Mouse (Mus musculus): ENCODE measurements at regions not wholly inside any gene's neighbourhood (a gene's known extent, or its start where the extent isn't known, plus 50 kb on each side); places are given as distances from the start of the nearest gene placed in this dataset.

DNA sequence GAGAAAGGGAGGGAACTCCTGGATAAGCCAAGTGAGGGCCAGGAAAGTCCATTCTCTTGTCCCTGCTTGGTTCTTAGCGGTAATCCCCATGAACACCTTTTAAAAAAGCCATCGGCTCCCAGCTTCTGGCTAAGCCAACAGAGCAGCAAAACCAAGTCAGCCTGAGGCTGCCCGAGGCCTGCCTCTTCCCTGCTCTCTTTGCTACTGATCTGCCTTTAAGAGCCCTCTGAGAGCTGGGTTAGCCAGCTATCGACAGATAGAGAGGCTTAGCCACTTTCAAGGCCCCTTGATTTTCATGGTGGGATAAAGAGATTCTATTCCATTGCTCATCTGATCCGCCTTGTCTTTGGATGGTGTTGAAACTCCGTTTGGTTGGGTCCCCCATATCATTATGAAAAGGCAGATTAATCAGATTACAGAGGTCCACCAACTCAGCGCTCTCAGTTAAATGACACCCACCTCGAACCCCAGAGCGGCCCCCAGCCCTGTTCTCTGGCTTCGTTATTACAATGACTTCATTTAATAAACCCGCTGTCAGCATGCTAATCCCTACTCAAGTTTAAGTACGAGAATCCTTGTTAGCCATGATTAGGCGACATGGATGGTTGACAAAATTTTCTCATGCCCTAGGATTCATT, 66.1 kb downstream of the Slc4a3 start:
- no peak for ATAC-seq (replicated peaks; ENCODE audit: low FRiP score, poor library complexity, severe bottlenecking)

DNA sequence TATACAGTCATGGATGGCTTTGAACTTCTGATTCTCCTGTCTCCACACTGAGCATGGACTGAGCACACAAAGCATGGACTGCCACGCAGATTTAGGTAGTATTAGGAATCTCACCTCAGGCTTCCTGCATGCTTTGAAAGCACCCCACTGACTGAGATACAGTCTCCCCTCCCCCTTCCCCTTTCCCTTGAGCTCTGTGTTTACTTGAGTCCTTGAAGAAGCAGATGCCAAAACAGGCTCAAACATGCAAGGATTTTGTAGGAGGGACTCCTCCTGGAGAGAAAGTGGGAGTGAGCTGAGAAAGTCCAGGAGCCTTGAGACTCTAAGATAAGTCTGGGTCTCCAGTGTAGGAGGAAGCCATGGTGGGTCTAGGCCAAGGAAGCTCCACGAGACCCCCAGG, 67.1 kb downstream of the Slc4a3 start:
- no peak for ATAC-seq (replicated peaks; ENCODE audit: low FRiP score, poor library complexity, severe bottlenecking)

DNA sequence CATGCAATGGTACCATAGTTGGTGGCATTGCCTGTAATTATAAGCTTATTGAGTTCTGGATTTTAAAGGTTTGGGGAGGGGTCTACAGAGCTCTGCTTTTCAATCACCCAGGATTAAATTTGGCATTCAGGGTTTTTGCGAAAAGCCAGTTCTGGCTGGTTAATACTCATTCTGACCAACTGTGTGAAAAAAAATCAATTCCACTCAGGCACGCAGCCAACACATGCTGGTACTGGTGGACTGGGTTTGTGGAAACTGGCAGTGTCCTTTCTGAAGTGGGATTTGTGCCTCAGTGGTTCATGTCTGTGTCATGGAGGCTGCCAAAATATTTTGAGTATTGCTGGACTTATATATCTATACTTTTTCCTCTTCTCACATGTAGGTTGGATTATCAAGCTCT, 70.9 kb downstream of the Slc4a3 start:
- ATAC-seq (replicated peaks; ENCODE audit: low FRiP score, poor library complexity, severe bottlenecking) = no peak

DNA sequence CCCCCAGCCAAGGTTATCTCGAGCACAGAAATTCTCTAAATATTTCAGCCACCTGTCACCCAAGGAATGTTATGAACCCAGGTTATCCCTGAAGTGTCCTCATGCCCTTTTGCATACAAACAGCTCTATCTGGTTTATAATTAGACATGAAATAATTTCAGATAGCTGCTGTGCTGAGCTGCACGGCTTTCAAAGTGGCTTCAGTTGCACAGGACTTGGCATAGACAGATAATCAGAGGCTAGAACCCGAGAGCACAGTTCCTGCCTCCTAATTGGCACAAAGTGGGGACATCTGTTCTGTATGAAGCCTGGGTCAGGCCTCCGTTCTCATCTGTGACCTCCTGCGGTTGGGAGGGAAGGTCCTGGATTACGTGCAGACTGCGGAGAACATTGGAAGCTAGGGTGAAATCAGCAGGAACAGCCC, 72.3 kb downstream of the Slc4a3 start:
- no peak for ATAC-seq (replicated peaks; ENCODE audit: low FRiP score, poor library complexity, severe bottlenecking)

DNA sequence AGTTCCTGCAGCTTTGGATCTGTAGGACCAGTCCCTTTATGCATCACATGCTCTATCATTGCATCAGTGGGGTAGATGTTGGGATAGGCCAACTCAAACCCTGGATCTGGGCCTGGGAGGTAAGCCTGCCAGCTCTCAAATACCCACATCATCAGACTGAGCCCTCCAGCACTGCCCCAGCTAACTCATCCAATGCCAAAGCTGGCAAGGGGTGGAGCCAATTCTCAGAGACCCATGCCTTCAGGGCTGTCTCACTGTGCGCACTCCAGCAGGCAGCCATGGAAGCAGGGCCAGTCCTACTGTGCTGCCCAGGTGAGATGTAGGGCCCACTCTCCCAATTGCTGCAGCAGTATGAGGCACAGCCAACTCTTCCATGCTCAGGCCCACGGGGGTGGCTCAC, 84.2 kb downstream of the Slc4a3 start:
- ATAC-seq (replicated peaks; ENCODE audit: low FRiP score, poor library complexity, severe bottlenecking) = no peak

DNA sequence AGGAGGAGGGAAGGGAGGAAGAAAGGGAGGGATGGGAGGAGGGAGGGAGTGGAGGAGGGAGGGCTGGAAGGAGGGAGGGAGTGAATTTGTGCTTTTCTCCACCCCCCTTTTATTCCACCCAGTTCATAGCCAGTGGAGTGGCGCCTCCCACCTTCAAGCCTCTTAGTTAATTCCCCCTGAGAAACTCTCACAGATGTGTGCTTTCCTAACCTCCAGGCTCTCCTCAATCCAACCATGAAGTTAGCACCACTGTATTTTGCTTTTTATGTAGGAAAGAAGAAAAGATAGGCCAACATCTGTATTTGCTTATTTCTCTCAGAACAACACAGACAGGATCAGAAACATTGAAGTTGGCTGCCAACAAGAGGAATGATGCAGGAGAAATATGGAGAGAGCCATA, 85.7 kb downstream of the Slc4a3 start:
- no peak for ATAC-seq (replicated peaks; ENCODE audit: low FRiP score, poor library complexity, severe bottlenecking)

DNA sequence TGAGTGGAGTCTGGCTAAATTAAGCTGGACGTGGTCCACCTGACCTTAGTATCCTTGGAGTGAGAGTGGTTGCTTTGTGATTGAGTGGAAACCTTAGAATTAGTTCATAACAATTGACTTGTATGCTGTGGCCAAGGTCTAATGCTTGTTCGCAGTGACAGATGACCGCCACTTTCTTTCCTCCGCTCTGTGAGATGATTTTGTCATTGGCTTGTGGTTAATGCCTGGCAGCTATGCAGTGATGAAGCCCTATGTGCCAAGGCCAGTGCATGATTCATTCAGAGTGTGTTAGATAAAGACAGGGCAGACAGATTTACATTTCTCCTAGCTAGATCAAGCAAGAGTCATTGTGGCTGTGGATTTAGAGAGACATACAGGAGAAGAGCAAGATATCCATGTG, 89.5 kb downstream of the Slc4a3 start:
- ATAC-seq (replicated peaks; ENCODE audit: low FRiP score, poor library complexity, severe bottlenecking) = no peak

DNA sequence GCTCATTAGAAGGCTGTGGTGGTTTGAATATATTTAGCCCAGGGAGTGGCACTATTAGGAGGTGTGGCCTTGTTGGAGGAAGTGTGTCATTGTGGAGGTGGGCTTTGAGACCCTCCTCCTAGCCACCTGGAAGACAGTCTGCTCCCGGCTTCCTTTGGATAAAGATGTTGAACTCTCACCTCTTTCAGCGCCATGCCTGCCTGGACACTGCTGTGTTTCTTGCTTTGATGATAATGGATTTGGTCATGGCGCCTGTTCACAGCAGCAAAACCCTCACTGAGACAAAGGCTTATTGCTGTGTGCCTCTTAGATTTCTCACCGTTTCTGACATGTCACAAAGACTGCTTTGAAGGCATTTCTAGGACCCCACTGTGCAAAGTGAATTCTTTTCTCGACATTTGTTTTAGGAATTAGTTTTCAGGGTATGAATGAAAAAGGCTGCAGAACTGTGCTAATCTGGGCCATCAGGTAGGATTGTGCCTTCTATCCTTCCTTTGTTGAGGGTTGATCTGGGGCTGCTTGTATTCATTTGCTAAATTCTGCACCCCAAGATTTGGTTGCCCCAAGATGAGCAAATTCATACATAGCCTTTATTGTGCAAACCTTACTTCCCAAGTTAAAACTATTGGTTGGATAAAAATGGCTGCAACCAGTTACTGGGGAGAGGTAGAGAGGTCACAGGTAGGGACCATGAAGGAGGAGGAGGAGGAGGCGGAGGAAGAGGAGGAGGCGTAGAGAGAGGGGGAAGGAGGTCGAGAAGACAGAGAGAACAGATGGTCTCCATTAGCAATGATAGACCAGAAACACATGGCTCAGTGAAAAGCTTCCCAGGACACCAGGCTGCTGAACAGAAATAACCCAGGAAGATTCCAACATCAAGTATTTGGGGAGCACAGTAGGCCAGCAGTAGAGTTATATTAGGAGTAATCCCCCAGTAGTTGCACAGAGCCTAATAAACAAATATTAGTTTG, 93.2 kb downstream of the Slc4a3 start:
- ATAC-seq (replicated peaks; ENCODE audit: low FRiP score, poor library complexity, severe bottlenecking) = no peak

DNA sequence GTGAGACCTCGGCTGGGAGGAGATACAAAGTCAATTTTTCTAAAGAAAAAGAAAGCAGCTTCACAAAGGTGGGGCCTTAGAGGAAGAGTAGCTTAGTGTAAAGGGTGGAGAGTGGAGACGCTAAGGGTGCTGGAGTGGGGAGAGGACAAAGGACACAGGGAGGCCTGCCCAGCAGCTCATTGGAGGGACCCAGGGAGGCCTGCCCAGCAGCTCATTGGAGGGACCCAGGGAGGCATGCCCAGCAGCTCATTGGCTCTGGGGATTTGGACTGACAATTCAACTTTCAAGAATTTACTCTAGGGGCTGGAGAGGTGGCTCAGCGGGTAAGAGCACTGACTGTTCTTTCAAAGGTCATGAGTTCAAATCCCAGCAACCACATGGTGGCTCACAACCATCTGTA, 96.4 kb downstream of the Slc4a3 start:
- ATAC-seq (replicated peaks; ENCODE audit: low FRiP score, poor library complexity, severe bottlenecking) = no peak

DNA sequence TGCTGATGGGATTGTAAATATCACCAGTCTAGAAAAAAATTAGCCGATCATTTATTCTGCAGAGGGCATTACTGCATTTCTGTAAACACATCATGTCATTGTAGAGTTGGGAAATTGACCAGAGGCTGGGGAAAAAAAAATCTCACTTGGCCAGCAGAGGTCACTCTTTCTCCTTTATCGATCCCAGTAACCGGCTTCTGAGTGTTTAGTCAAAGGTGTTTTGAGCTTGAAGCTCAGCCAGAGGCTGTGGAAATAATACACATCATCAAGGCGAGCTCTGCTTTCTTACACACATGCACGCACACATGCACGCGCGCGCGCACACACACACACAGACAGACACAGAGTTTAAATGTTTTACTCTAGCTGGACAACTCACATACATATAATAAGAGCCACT, 106.5 kb downstream of the Slc4a3 start:
- no peak for ATAC-seq (replicated peaks; ENCODE audit: low FRiP score, poor library complexity, severe bottlenecking)

DNA sequence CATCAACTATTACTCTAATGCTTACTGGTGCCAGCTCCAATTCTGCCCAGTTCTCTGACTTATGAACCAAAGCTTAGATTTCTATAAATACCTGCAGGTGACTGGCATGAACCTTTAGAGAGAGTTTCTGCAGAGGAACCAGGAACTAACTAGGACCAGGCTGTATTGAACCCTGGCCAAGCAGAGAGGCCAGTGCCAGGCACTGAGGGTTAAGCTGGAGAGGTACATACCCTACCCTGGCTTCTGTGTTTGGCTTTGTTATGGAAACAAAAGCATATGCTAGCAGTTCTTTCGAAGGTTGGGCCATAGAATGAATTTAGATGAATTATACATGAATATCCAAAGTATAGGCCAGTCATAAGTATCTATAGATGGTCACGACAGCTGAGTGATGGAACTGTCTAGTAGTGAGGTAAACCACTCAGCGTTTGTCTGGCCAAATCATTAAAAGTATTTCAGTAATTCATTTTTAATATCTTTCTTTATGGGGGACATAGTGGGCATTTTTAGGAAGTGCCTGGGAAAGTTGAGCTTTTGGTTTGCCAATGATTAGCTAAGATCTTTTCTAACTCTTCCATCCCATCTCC, 107.0 kb downstream of the Slc4a3 start:
- no peak for ATAC-seq (replicated peaks; ENCODE audit: low FRiP score, poor library complexity, severe bottlenecking)

DNA sequence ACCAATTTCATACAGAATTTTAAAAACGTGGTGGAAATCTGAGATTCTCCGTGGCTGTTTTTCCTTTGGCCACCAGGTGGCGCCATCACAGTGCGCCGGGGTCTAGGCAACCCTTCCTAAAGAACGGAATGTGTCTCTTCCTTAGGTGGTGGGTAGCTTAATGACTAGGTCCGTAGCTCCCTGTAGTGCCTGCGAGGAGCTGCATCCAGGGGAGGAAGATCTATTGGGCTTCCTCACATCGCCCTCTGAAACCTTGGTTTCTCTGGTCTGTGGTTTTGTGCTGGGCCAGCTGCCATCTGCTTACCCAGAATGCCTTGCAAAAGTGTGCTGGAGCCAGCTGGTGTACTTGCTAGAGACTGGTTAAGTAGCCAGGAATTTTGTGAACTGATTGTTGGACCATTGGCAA, 107.6 kb downstream of the Slc4a3 start:
- ATAC-seq (replicated peaks; ENCODE audit: low FRiP score, poor library complexity, severe bottlenecking) = no peak

DNA sequence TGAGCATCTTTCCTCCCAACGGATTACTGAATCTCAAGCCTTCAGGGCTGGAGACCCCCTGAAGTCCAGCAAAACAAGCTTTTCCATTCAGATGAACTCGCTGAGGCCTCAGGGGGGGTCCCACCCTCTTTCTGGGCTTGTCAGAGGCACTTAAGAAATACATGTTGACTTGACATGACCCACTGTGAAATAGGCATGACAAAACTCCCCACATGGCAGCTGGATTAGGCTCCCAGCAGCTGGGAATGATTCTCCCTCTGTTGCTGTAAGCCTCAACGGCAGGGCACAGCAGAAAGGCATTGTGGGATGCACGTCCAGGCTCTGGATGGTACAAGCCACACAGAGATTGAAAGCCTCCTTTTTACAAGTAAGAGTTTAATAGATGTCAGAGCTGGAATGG, 110.5 kb downstream of the Slc4a3 start:
- no peak for ATAC-seq (replicated peaks; ENCODE audit: low FRiP score, poor library complexity, severe bottlenecking)

DNA sequence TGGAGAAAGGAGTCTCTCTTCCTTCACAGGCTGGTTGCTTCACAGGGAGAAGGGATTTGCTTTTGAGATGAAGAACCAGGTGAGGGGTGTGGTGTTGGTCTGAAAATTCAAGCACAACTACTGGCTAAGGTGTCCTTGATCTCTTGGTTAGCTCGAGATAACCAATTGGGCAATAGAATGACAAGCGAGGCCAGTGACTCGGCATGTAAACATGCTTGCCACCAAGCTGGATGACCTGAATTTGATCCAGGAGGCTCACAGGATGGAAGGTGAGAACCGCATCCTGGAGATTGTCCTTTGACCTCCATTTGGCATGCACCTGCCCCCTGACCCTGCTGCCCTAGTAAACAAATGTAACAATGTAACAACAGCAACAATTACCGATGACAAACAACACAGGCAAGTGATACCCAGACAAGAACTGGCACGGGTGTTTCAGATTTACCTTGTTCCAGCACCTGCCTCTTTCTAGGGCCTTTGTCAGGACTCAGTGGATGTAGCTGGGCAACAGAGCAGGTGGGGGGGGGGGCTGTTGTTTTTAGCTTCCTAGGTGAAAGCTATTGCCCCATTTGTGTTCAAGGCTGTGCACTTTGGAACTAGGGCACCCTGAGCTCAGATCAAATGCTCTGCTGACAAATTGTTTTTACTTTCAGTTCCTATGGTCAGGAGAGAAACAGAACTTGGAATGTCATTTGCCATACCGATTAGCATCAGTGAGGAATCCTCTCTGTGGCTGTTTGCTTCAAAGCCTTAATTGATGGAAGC, 114.5 kb downstream of the Slc4a3 start:
- no peak for ATAC-seq (replicated peaks; ENCODE audit: low FRiP score, poor library complexity, severe bottlenecking)

DNA sequence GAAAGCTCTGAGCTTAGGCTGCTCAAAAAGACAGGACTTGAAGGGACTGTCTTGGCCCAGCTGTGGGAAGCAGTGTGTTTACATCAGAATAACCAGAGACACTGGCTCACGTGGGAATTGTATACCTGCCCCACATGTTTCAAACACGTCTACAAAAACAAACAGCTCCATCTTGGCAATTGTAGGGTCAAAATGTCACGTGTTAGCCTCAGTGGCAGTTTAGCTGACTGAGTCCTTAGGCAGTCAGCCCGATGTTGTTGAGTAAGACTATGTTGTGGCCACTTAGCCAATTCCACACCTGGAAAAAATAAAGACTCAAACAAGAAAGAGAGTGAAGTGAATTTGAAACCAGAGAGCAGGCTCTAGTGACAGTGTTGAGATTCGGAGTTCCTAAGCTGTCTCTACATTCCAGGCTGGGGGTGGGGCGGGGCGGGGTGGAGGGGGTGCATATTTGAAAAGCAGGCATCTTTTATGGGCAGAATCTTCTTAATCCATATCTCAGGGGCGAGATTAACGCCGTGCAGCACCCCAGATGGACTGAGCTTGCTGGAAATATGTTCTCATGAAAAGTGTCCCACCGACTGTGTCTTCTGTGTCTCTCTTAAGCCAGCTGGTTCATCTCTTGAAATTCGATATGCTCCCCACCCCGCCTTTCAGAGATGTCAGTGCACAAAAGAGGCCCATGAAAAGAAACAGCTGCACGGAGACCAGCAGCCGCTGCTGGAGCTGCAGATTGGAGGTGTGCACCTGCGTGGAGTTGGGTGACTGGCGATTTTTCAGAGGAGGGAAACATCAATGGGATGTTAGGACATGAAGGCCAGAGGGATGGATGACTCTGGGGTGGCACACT, 116.3 kb downstream of the Slc4a3 start:
- no peak for ATAC-seq (replicated peaks; ENCODE audit: low FRiP score, poor library complexity, severe bottlenecking)

DNA sequence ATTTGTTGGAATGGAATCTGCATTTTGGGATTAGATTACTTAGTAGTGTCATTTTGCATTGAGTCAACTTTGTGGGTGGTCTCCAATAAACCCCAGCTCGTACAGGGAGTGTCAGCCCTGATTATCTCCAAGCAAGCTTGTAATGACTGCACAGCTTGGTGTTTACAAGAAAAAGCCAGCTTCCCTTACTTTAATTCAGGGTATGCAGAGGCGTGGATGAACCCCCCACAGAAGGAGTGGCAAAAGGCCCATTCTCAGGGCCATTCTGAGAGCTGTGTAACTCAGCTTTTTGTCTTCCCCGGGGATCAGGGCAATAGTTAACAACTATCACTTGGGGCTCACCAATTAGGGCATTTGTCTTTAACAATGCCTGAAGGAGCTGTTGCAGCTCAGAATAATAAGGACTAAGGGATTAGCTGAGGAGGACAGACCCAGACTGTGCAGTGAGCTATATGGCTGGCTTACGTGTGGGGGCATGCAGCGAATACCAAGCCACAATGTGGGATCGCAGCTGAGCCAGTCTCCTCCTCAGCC, 121.7 kb downstream of the Slc4a3 start:
- ATAC-seq (replicated peaks; ENCODE audit: low FRiP score, poor library complexity, severe bottlenecking) = no peak

DNA sequence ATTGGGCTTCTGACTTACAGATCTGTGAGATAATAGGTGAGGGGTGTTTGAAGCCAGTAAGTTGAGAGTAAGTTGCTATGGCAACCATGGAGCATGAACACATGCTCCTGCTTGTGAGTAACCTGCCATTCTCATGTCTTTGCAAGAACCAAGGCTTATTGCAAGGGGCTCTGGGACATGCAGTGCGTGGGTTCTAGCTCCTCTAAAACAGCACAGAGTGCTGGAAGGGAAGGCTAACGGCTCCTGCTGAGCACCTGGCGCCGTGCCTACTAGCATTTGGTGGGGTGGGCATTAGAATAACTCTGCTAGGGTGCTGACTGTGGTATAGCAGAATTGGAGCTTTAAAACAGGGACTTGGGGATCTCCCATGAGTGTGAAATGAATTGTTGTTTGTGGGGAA, 130.2 kb downstream of the Slc4a3 start:
- no peak for ATAC-seq (replicated peaks; ENCODE audit: low FRiP score, poor library complexity, severe bottlenecking)

DNA sequence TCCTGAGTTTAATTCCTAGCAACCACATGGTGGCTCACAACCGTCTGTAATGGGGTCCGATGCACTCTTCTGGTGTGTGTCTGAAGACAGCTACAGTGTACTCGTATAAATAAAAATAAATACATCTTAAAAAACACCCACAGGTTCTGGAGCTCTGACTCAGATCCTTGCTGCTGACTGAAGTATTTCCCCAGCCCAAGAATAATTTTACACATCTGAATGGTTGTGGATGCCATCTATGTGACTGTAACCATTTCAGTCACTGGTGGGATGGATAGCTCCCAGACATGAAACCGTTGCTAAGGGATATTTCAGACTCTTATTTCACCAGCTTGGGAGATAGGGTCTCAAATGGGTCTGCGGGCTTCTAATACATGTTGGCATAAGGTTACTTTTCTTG, 131.6 kb downstream of the Slc4a3 start:
- ATAC-seq (replicated peaks; ENCODE audit: low FRiP score, poor library complexity, severe bottlenecking) = no peak

DNA sequence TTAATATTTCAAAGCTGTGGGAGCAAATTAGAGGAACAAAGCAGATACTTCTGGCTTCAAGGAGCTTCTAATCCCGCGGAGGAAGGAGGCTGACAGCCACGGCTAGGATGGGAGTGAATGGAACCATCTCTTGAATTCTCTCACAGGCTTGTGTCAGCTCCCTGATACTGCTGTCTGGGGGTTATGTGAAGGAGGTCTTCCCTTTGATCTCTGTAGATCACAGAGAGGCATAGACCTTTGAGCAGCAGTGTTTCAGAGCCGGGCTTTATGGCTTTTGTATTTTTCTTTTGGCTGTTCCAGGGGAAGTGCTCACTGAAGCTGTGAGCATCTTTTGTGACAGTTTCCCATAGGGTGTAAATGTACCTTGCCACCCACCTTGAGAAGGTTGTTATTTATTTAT, 132.2 kb downstream of the Slc4a3 start:
- ATAC-seq (replicated peaks; ENCODE audit: low FRiP score, poor library complexity, severe bottlenecking) = no peak
